Mouse (Mus musculus): ENCODE results near the gene Ttll12.

GRCm38 (mm10) chr15:83590841-83591240 lies 4.1 kb downstream of the Ttll12 start:
- no peak for TF ChIP-seq POLR2A (IDR thresholded peaks at IDR 0.05; ENCODE audit: extremely low read depth, insufficient read depth, low read length)
- no peak for TF ChIP-seq CTCF (IDR thresholded peaks at IDR 0.05; ENCODE audit: low read depth, low read length)
